In genomic region chr8:124661781-124662180, GRCm38 (mm10) we compare ENCODE assay signal across 8 mouse cellular contexts. TPM values are rescaled to one million over a fixed set of nuclear protein-coding genes. Genes with fewer than 3 reads are reported as not detected.
DNase-seq lines count a peak whose midpoint lies in the region; ATAC-seq and TF ChIP-seq lines count a peak whose summit lies in the region.

No protein-coding gene starts in this region.

- no peak for ATAC-seq in embryonic facial prominence, embryonic 12.5 days (ENCODE audit: insufficient number of reproducible peaks, insufficient read depth, low FRiP score, low TSS enrichment)
- ATAC-seq in hindbrain, embryonic 13.5 days (ENCODE audit: low FRiP score): no peak
- no peak for ATAC-seq in monocyte, adult 5-6 weeks (replicated peaks; ENCODE audit: insufficient number of reproducible peaks, low FRiP score, low TSS enrichment, poor library complexity, severe bottlenecking)

- H3K4me1 ChIP-seq in liver, adult 2 months (ENCODE audit: control insufficient read depth, insufficient read depth, low read length): peaks cover 28% of the 10 kb centered on the region
- peaks cover 44% of the 10 kb centered on the region for H3K4me1 ChIP-seq in embryonic facial prominence, embryonic 12.5 days
- peaks cover 52% of the 10 kb centered on the region for H3K4me1 ChIP-seq in hindbrain, embryonic 13.5 days (replicated peaks)

- H3K27me3 ChIP-seq in liver, adult 2 months (ENCODE audit: control insufficient read depth, insufficient read depth, low read length): no peaks in the 10 kb centered on the region
- H3K27me3 ChIP-seq in embryonic facial prominence, embryonic 12.5 days: no peaks in the 10 kb centered on the region
- no peaks in the 10 kb centered on the region for H3K27me3 ChIP-seq in hindbrain, embryonic 13.5 days

- peak overlapping the region; percentile 91 for H3K4me3 ChIP-seq in liver, adult 2 months (ENCODE audit: insufficient read depth, low read depth, low read length)
- H3K4me3 ChIP-seq in embryonic facial prominence, embryonic 12.5 days: peak overlapping the region; percentile 93
- H3K4me3 ChIP-seq in hindbrain, embryonic 13.5 days: peak overlapping the region; percentile 88
- H3K4me3 ChIP-seq in macrophage (ENCODE audit: inconsistent target): peak overlapping the region; percentile 52

- no peaks in the 10 kb centered on the region for H3K36me3 ChIP-seq in liver, adult 2 months (ENCODE audit: control insufficient read depth, insufficient read depth, low read length)
- H3K36me3 ChIP-seq in embryonic facial prominence, embryonic 12.5 days: no peaks in the 10 kb centered on the region
- H3K36me3 ChIP-seq in hindbrain, embryonic 13.5 days: no peaks in the 10 kb centered on the region
- H3K36me3 ChIP-seq in macrophage (ENCODE audit: inconsistent target): no peaks in the 10 kb centered on the region

- no peak for TF ChIP-seq CTCF in liver, adult 2 months (IDR thresholded peaks at IDR 0.05; ENCODE audit: low read depth, low read length)

- H3K9ac ChIP-seq in liver, adult 2 months (ENCODE audit: low read depth, low read length): peak overlapping the region; percentile 94
- H3K9ac ChIP-seq in embryonic facial prominence, embryonic 12.5 days: peak overlapping the region; percentile 95; the same call in 1 of the 2 replicates
- H3K9ac ChIP-seq in hindbrain, embryonic 13.5 days: peak overlapping the region; percentile 92

- WGBS in liver, adult 2 months: 11% methylated on average over 9 of the region's 9 CpGs
- whole genome bisulfite sequencing in embryonic facial prominence, embryonic 12.5 days: 38% methylated on average over 9 of the region's 9 CpGs
- 53% methylated on average over 9 of the region's 9 CpGs for WGBS in hindbrain, embryonic 13.5 days
- 84% methylated on average over 9 of the region's 9 CpGs for WGBS in macrophage (ENCODE audit: missing documents)

- H3K4me2 ChIP-seq in embryonic facial prominence, embryonic 12.5 days (replicated peaks): peak overlapping the region; percentile 77
- peak overlapping the region; percentile 59 for H3K4me2 ChIP-seq in hindbrain, embryonic 13.5 days

- peak overlapping the region; percentile 52 for H3K27ac ChIP-seq in liver, adult 2 months (replicated peaks; ENCODE audit: insufficient read depth, low read depth, low read length)
- no peak overlapping the region for H3K27ac ChIP-seq in embryonic facial prominence, embryonic 12.5 days
- H3K27ac ChIP-seq in hindbrain, embryonic 13.5 days: no peak overlapping the region
- no peak overlapping the region for H3K27ac ChIP-seq in macrophage

- peaks cover 35% of the 10 kb centered on the region; the same call in 1 of the 2 replicates for H3K79me2 ChIP-seq in liver, adult 2 months (ENCODE audit: control insufficient read depth, insufficient read depth, low read length)
- no peaks in the 10 kb centered on the region for H3K79me2 ChIP-seq in macrophage (ENCODE audit: inconsistent target)

- H3K9me3 ChIP-seq in embryonic facial prominence, embryonic 12.5 days: no peaks in the 10 kb centered on the region
- no peaks in the 10 kb centered on the region for H3K9me3 ChIP-seq in hindbrain, embryonic 13.5 days

- TF ChIP-seq POLR2A in liver, adult 2 months (IDR thresholded peaks at IDR 0.05; ENCODE audit: extremely low read depth, insufficient read depth, low read length): no peak

- DNase-seq in liver, adult 2 months (ENCODE audit: extremely low read depth, low read depth, low spot score): peak; percentile 53
- no peak for DNase-seq in liver
- DNase-seq in urinary bladder, adult 2 months (ENCODE audit: low spot score): no peak
- no peak for DNase-seq in ovary, postnatal 36 days (ENCODE audit: low spot score)

RNA-seq across cellular contexts. Expression of gene 2310022B05Rik, which starts 1.4 kb away (rescaled TPM):
- 3.0 and 4.2 TPM in 2 replicates for total RNA-seq in liver, adult 2 months (2014; rRNA removed)
- polyA plus RNA-seq in liver, adult 2 months (2012; rRNA removed): 11.8 and 12.0 TPM in 2 replicates
- polyA plus RNA-seq in embryonic facial prominence, embryonic 12.5 days (2016; fragmentation: Nextera tagmentation; extraction: Ambion mirVana): 32.0 and 32.1 TPM in 2 replicates
- 18.4 and 19.1 TPM in 2 replicates for polyA plus RNA-seq in hindbrain, embryonic 13.5 days (2015; fragmentation: Nextera tagmentation; extraction: Ambion mirVana)
- 1 to 10 TPM in 17 of 26 experiments, under 1 TPM in 9; 0.22 to 8.7 (median 1.4) TPM for total RNA-seq in macrophage (2018; cell fraction: chromatin; rRNA removed)
- total RNA-seq in macrophage (2018; cell fraction: cytosol; rRNA removed): 10 to 100 TPM in 10 of 26 experiments, 1 to 10 TPM in 16; 4.1 to 12.6 (median 7.4) TPM
- 1 to 10 TPM; 1.6 to 8.2 (median 3.3) TPM for total RNA-seq in macrophage (2018; cell fraction: nucleus; rRNA removed)
- 5.6 to 10.8 TPM (median 5.9 TPM) in 3 replicates for polyA plus RNA-seq in macrophage (2018)
- polyA plus RNA-seq in urinary bladder, adult 2 months (2012; rRNA removed): 42.1 and 45.9 TPM in 2 replicates
- 1.1 to 3.5 TPM (median 3.2 TPM) in 3 replicates for total RNA-seq in monocyte, adult 5-6 weeks (2017)
